Mouse (Mus musculus): Measurements from ENCODE around the gene Gm10322. TPM values are rescaled to one million over a fixed set of nuclear protein-coding genes. Genes with fewer than 3 reads are reported as not detected.
A peak's percentile ranks its signal among the peaks of the same experiment; 100 is the strongest.

Gm10322 gene
- polyA plus RNA-seq, 2 experiments, result not detected

DNA sequence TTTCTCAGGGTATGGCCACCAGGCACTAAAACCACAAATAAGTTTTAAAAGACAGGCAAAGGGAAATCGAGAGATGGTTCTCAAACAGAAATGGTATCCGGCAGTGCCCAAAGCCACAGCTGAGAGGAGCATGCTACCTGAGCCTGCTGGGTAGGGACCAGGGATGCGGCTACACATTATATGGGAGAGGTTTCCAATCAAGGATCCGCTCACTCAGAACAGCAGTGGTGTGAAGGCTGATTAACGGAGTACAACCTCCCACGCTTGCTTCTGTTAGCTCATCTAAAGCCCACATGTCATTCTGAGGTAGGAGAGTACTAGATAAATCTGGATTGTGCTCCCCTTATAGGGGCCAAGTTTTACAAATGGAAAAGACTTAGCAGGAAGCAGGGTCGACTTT is 27.7 kb upstream of the Gm10322 start:
- 64% methylated on average over 7 of the region's 7 CpGs for WGBS (ENCODE audit: insufficient replicate concordance)
- Histone ChIP-seq H3K27ac (no peak overlapping the region), H3K36me3 (replicated peaks; ENCODE audit: control insufficient read depth, insufficient read depth, low read depth) (no peaks in the 10 kb centered on the region; the same call in 1 of the 2 replicates), H3K4me2 (ENCODE audit: low read depth) (no peak overlapping the region), H3K9ac (replicated peaks) (no peak overlapping the region), H3K4me1 (replicated peaks; ENCODE audit: control insufficient read depth in 2 of 2, insufficient read depth in 2 of 2, low read length in 1 of 2) (peaks cover 0 to 5% of the 10 kb centered on the region in 2 experiments; a peak in 1 of 4 replicates), H3K27me3 (ENCODE audit: control insufficient read depth, insufficient read depth, low read length) (no peaks in the 10 kb centered on the region), H3K9me3 (ENCODE audit: control insufficient read depth, low read length) (no peaks in the 10 kb centered on the region), H3K4me3 (ENCODE audit: insufficient read depth in 1 of 2, low read depth in 2 of 2, low read length in 2 of 2) (no peak overlapping the region)
- ATAC-seq (ENCODE audit: insufficient read depth), result no peak
- DNase-seq (ENCODE audit: low read depth in 3 of 3, low spot score in 3 of 3), result no peak
- TF ChIP-seq CTCF (IDR thresholded peaks at IDR 0.05; ENCODE audit: low read depth) (no peak), EP300 (IDR thresholded peaks at IDR 0.05; ENCODE audit: low read depth) (no peak)

- Histone ChIP-seq H3K27ac (no peak overlapping the region), H3K4me2 (ENCODE audit: low read depth) (peak overlapping the region; percentile 44), H3K4me1 (replicated peaks; ENCODE audit: control insufficient read depth in 2 of 2, insufficient read depth in 2 of 2, low read length in 1 of 2) (peaks cover 0 to 5% of the 10 kb centered on the region in 2 experiments; a peak in 1 of 4 replicates), H3K9me3 (ENCODE audit: control insufficient read depth, low read length) (no peaks in the 10 kb centered on the region), H3K27me3 (ENCODE audit: control insufficient read depth, insufficient read depth, low read length) (no peaks in the 10 kb centered on the region), H3K36me3 (replicated peaks; ENCODE audit: control insufficient read depth, insufficient read depth, low read depth) (no peaks in the 10 kb centered on the region), H3K4me3 (ENCODE audit: insufficient read depth in 1 of 2, low read depth in 2 of 2, low read length in 2 of 2) (no peak overlapping the region), H3K9ac (replicated peaks) (peak overlapping the region; percentile 9; the same call in 1 of the 2 replicates)
- WGBS (ENCODE audit: insufficient replicate concordance), result 17% methylated on average over 7 of the region's 7 CpGs
- ATAC-seq (ENCODE audit: insufficient read depth) (no peak), DNase-seq (ENCODE audit: low read depth in 3 of 3, low spot score in 3 of 3) (no peak)
- TF ChIP-seq EP300 (IDR thresholded peaks at IDR 0.05; ENCODE audit: low read depth) (no peak), CTCF (IDR thresholded peaks at IDR 0.05; ENCODE audit: low read depth) (no peak)
Observed at GRCm38 (mm10) chr10:59589420-59589819, 26.4 kb upstream of the Gm10322 start.

DNA sequence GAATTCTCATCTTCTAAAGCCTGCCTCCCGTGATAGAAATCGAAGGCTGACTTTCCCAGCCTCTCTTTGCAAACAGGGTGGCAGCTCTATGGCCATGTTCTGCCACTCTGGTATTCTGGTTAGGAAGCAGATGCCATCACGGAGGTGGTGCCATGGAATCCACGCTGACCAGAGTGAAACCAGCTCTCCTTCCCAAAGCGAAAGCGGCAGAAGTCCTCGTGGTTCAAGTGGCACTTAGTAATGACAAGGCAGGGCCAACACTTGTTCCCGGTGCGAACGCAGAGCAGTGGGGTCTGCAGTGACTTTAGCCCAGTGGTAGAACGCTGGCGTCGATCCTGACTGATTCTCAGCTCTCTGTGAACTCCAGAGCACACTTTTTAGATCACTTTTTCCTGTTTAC is 26.0 kb upstream of the Gm10322 start:
- no peak overlapping the region for H3K27ac ChIP-seq
- H3K36me3 ChIP-seq (replicated peaks; ENCODE audit: control insufficient read depth, insufficient read depth, low read depth), result no peaks in the 10 kb centered on the region
- no peaks in the 10 kb centered on the region for H3K27me3 ChIP-seq (ENCODE audit: control insufficient read depth, insufficient read depth, low read length)
- TF ChIP-seq EP300 (IDR thresholded peaks at IDR 0.05; ENCODE audit: low read depth), result no peak
- no peak for ATAC-seq (ENCODE audit: insufficient read depth)
- H3K4me1 ChIP-seq (replicated peaks; ENCODE audit: control insufficient read depth in 2 of 2, insufficient read depth in 2 of 2, low read length in 1 of 2), result peaks cover 0 to 5% of the 10 kb centered on the region in 2 experiments; a peak in 1 of 4 replicates
- H3K9ac ChIP-seq (replicated peaks), result peak overlapping the region; percentile 9; the same call in 1 of the 2 replicates
- 39% methylated on average over 13 of the region's 13 CpGs for WGBS (ENCODE audit: insufficient replicate concordance)
- DNase-seq (ENCODE audit: low read depth in 3 of 3, low spot score in 3 of 3), result no peak
- H3K4me2 ChIP-seq (ENCODE audit: low read depth), result peak overlapping the region; percentile 44
- H3K9me3 ChIP-seq (ENCODE audit: control insufficient read depth, low read length), result no peaks in the 10 kb centered on the region
- peak overlapping the region in 1 of 2 experiments; percentile 30; a peak in 2 of 4 replicates for H3K4me3 ChIP-seq (ENCODE audit: insufficient read depth in 1 of 2, low read depth in 2 of 2, low read length in 2 of 2)

- Histone ChIP-seq H3K27me3 (ENCODE audit: control insufficient read depth, insufficient read depth, low read length) (no peaks in the 10 kb centered on the region), H3K9ac (replicated peaks) (no peak overlapping the region), H3K9me3 (ENCODE audit: control insufficient read depth, low read length) (no peaks in the 10 kb centered on the region), H3K27ac (no peak overlapping the region), H3K36me3 (replicated peaks; ENCODE audit: control insufficient read depth, insufficient read depth, low read depth) (no peaks in the 10 kb centered on the region), H3K4me1 (replicated peaks; ENCODE audit: control insufficient read depth in 2 of 2, insufficient read depth in 2 of 2, low read length in 1 of 2) (peaks cover 0 to 5% of the 10 kb centered on the region in 2 experiments; a peak in 1 of 4 replicates), H3K4me3 (ENCODE audit: insufficient read depth in 1 of 2, low read depth in 2 of 2, low read length in 2 of 2) (no peak overlapping the region), H3K4me2 (ENCODE audit: low read depth) (no peak overlapping the region)
- ATAC-seq (ENCODE audit: insufficient read depth) (no peak), DNase-seq (ENCODE audit: low read depth in 3 of 3, low spot score in 3 of 3) (no peak)
- TF ChIP-seq CTCF (IDR thresholded peaks at IDR 0.05; ENCODE audit: low read depth) (no peak), EP300 (IDR thresholded peaks at IDR 0.05; ENCODE audit: low read depth) (no peak)
- WGBS (ENCODE audit: insufficient replicate concordance), result 87% methylated on average over 9 of the region's 9 CpGs
Observed at GRCm38 (mm10) chr10:59590606-59591005, 25.3 kb upstream of the Gm10322 start.

DNA sequence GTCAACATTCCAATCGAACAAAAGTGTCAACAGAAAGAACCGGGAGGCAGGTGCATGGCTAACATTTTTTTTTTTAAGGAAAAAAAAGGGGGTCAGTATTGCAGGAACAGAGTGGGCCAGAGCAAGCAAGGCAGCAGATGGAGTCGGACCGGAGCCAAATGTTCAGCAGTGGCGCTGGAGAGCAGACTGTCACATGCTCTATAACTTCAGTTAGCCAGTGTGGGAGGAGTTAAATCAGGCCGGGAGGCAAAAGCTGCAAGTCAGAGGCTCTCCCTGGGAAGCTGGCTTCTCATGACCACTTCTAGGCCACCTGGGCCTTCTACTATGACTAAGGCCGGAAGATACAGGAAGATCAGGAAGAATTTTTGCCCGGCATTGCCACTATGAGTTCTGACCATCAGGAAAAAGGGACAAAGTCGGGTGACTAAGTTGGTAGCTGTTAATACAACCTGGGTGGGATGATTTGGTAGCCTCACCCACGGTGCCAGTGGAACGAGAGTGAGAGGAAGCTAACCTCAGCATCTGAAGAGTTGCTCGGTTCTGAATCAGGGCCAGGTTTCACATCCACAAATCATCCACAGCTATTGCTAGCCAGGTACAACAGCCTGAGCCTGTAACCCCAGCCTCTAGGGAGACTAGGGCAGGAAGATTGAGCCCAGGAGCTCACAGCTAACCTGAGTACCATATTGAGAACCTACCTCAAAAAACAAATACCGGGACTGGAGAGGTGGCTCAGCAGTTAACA is 21.9 kb upstream of the Gm10322 start:
- no peaks in the 10 kb centered on the region for H3K36me3 ChIP-seq (replicated peaks; ENCODE audit: control insufficient read depth, insufficient read depth, low read depth)
- H3K4me2 ChIP-seq (ENCODE audit: low read depth), result no peak overlapping the region
- TF ChIP-seq EP300 (IDR thresholded peaks at IDR 0.05; ENCODE audit: low read depth), result no peak
- no peak for TF ChIP-seq CTCF (IDR thresholded peaks at IDR 0.05; ENCODE audit: low read depth)
- no peak overlapping the region for H3K4me3 ChIP-seq (ENCODE audit: insufficient read depth in 1 of 2, low read depth in 2 of 2, low read length in 2 of 2)
- 0 out of 4 replicates have a peak, but pooled peaks cover 0 to 3% of the 10 kb centered on the region in 2 experiments for H3K4me1 ChIP-seq (replicated peaks; ENCODE audit: control insufficient read depth in 2 of 2, insufficient read depth in 2 of 2, low read length in 1 of 2)
- no peak for ATAC-seq (ENCODE audit: insufficient read depth)
- no peak overlapping the region for H3K27ac ChIP-seq
- no peak overlapping the region for H3K9ac ChIP-seq (replicated peaks)
- 65% methylated on average over 13 of the region's 13 CpGs for WGBS (ENCODE audit: insufficient replicate concordance)
- no peaks in the 10 kb centered on the region for H3K9me3 ChIP-seq (ENCODE audit: control insufficient read depth, low read length)
- no peak for DNase-seq (ENCODE audit: low read depth in 3 of 3, low spot score in 3 of 3)
- no peaks in the 10 kb centered on the region for H3K27me3 ChIP-seq (ENCODE audit: control insufficient read depth, insufficient read depth, low read length)
